ENCODE assay signal across 8 mouse cellular contexts in the genomic region with DNA sequence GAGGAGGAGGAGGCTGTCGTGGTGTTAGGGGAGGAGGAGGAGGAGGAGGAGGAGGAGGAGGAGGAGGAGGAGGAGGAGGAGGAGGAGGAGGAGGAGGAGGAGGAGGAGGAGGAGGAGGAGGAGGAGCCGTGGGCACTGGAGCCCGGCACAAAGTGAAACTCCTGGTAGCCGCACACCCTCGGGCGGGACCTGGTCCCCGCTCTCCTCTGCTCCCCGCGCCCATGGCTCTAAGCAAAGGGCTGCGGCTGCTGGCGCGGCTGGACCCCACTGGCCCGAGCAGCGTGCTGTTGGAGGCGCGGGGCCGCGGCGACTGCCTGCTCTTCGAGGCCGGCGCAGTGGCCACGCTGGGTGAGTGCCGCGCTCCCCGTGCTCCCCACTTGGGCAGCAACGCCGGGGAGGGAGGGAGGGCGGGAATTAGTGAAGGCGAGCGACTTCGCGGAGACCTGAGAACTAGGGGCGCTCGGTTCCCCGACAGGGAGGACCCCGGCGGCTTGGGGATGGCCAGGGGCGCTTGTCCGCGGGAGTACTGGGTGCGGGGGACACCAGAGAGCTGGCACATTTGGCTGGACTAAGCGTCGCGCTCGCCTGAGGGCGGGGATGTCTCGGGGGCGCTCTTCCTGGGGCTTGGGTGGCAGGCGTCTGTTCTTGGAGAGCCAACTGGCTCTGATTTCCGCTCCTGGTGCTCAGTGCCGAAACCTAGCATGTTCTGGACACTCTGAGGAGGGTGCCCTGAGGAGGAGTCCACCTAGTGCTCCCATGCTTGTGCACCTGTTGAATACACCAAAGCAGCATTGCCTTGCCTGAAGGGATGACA. TPM values are rescaled to one million over a fixed set of nuclear protein-coding genes. Genes with fewer than 3 reads are reported as not detected.
DNase-seq lines count a peak whose midpoint lies in the region; ATAC-seq lines count a peak whose summit lies in the region.

A gene (plus strand): TSS at position 51 of the 814 bp plus-strand sequence.

- no peak for DNase-seq in frontal cortex, postnatal 14 days (ENCODE audit: low spot score in 2 of 2)
- peak; percentile 62 to 66 for DNase-seq in cerebellum, postnatal 10 days
- DNase-seq in gastrocnemius, postnatal 25 days, result peak; percentile 64
- DNase-seq in induced T-regulatory cell, adult 2 months (ENCODE audit: low read depth), result peak; percentile 63
- DNase-seq in left cerebral cortex, postnatal 36 days (ENCODE audit: low spot score in 2 of 2), result peak; percentile 30 to 48
- DNase-seq in spleen, postnatal 10 days (ENCODE audit: low spot score in 2 of 2), result peak; percentile 17 to 43

- intact Hi-C loops in left cerebral cortex, postnatal 36 days (cut with DNase I), result loop anchor here (1.0 to 2.0 kb wide), 2 partner anchors 35 to 79 kb away; no protein-coding TSS in a partner anchor

- peak; percentile 57 for ATAC-seq in frontal cortex, adult (ENCODE audit: low TSS enrichment)
- ATAC-seq in megakaryocyte progenitor cell, adult 5-6 weeks (replicated peaks; ENCODE audit: poor library complexity), result peak; percentile 16

RNA-seq across cellular contexts. Expression of the gene that starts here (rescaled TPM):
- total RNA-seq in gastrocnemius, postnatal 25 days (2021), result 10 to 100 TPM; 35.8 to 48.7 TPM
- total RNA-seq in left cerebral cortex, postnatal 36 days (2021), result 100 to 1,000 TPM in 1 of 2 experiments, 10 to 100 TPM in 1; 91.8 to 103 TPM
- 7.5 and 8.3 TPM in 2 replicates for total RNA-seq in megakaryocyte progenitor cell, adult 5-6 weeks (2015)
- 9.8 and 11.0 TPM in 2 replicates for total RNA-seq in megakaryocyte progenitor cell, adult 5-6 weeks (2017)

Comparison
In these comparisons a context has a peak if more than half of its experiments do, and no peak if none do; other contexts are left out.
1. DNase-seq: peak in cerebellum, postnatal 10 days (2 of 2), gastrocnemius, postnatal 25 days (single experiment), induced T-regulatory cell, adult 2 months (single experiment), left cerebral cortex, postnatal 36 days (2 of 2) and spleen, postnatal 10 days (2 of 2); none in frontal cortex, postnatal 14 days (0 of 2).